Mouse (Mus musculus) hindbrain, embryonic 11.5 days (tissue): ENCODE data around the gene Fga. TPM values are rescaled to one million over a fixed set of nuclear protein-coding genes. Genes with fewer than 3 reads are reported as not detected.

Source experiments
- ATAC-seq: fragments of 200-750 bp; cut with Nextera tagmentation; 2 replicates; pipeline ENCODE4 v1.8.0; 2017; ENCODE audit warnings: mild to moderate bottlenecking, moderate TSS enrichment, moderate library complexity; ENCODE audit not compliant: low FRiP score
- DNase-seq: peaks from one replicate; pipeline ENCODE4 v3.0.0-alpha.2; 2015; ENCODE audit warnings: low spot score
- H3K27ac ChIP-seq: fragments of 300-500 bp; sonication (generic); 2 replicates; pipeline ENCODE4 v1.5.1; 2014; ENCODE audit warnings: mild to moderate bottlenecking, low read depth, low read length
- H3K27me3 ChIP-seq: fragments of 300-500 bp; sonication (generic); 2 replicates; pipeline ENCODE4 v1.6.1; 2014; ENCODE audit warnings: mild to moderate bottlenecking, low read length, moderate library complexity, mixed read lengths; ENCODE audit not compliant: control insufficient read depth, insufficient read depth
- H3K36me3 ChIP-seq: fragments of 300-500 bp; sonication (generic); 2 replicates; pipeline ENCODE4 v1.6.1; 2014; ENCODE audit warnings: mild to moderate bottlenecking, low read length, moderate library complexity, mixed read lengths; ENCODE audit not compliant: control insufficient read depth, insufficient read depth
- H3K4me1 ChIP-seq: fragments of 300-500 bp; sonication (generic); replicated peaks from 2 replicates; pipeline ENCODE4 v1.6.1; 2014; ENCODE audit warnings: low read length, mixed read lengths; ENCODE audit not compliant: control insufficient read depth, insufficient read depth
- H3K4me2 ChIP-seq: fragments of 300-500 bp; sonication (generic); replicated peaks from 2 replicates; pipeline ENCODE4 v1.6.1; 2014; ENCODE audit warnings: mild to moderate bottlenecking, low read depth, low read length
- H3K4me3 ChIP-seq: fragments of 300-500 bp; sonication (generic); 2 replicates; pipeline ENCODE4 v1.5.1; 2014; ENCODE audit warnings: low read depth, low read length
- H3K9ac ChIP-seq: fragments of 300-500 bp; sonication (generic); 2 replicates; pipeline ENCODE4 v1.6.1; 2014; ENCODE audit warnings: low read depth, low read length
- H3K9me3 ChIP-seq: fragments of 300-500 bp; sonication (generic); 2 replicates; pipeline ENCODE4 v1.6.1; 2016; ENCODE audit warnings: low read length; ENCODE audit not compliant: control insufficient read depth
- WGBS: fragments of 180-500 bp; shearing (Covaris S2); extraction: QIAGEN DNeasy Blood & Tissue Kit; methylation state at CpG from one replicate; pipeline ENCODE4 v1.1.7; 2014; 5-methylcytosine and 5-hydroxymethylcytosine counted together
- polyA plus RNA-seq: library from polyadenylated mRNA; unstranded; fragments of >200 nt; fragmentation: Nextera tagmentation; extraction: Ambion mirVana; gene quantifications from 2 replicates; pipeline ENCODE4 v1.2.1, GENCODE M21; 2014

Gene Fga
- polyA plus RNA-seq, 1 experiment from 2014 or later = not detected

GRCm38 (mm10) chr3:82998772-82999463, 27.0 kb upstream of the Fga start:
- no peaks in the 10 kb centered on the region for H3K36me3 ChIP-seq
- H3K9me3 ChIP-seq = no peaks in the 10 kb centered on the region
- DNase-seq (peak; percentile 83), ATAC-seq (peak; percentile 82)
- no peak overlapping the region for H3K4me3 ChIP-seq
- no peak overlapping the region for H3K4me2 ChIP-seq
- no peak overlapping the region for H3K27ac ChIP-seq
- H3K4me1 ChIP-seq = peaks cover 6% of the 10 kb centered on the region; the same call in 1 of the 2 replicates
- peaks cover 2% of the 10 kb centered on the region; the same call in 1 of the 2 replicates for H3K27me3 ChIP-seq
- H3K9ac ChIP-seq = no peak overlapping the region
- WGBS = 31% methylated on average over 8 of the region's 8 CpGs

DNA sequence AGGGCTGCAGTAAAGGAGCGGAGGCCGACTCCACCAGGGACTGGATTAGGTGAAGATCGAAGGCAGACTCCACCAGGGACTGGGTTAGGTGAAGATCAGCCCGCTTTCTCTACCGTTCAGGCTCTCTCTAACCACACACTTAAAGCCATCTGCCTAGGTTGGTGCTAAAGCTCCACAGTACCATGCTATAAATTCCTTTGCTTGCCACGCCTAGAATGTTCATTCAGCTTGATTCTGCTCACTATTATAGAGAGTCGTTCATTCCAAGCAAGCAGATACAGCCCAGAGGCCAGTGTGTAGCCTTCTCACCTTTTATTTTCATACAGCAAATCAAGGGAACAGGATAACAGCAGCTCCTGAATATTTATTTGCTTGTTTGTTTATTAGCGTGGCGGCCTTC, 25.9 kb upstream of the Fga start:
- H3K36me3 ChIP-seq = no peaks in the 10 kb centered on the region
- no peak overlapping the region for H3K4me3 ChIP-seq
- no peak overlapping the region for H3K9ac ChIP-seq
- no peak overlapping the region for H3K4me2 ChIP-seq
- DNase-seq (no peak), ATAC-seq (no peak)
- 89% methylated on average over 9 of the region's 9 CpGs for WGBS
- no peaks in the 10 kb centered on the region for H3K9me3 ChIP-seq
- H3K4me1 ChIP-seq = peaks cover 6% of the 10 kb centered on the region; the same call in 1 of the 2 replicates
- peaks cover 2% of the 10 kb centered on the region; the same call in 1 of the 2 replicates for H3K27me3 ChIP-seq
- H3K27ac ChIP-seq = no peak overlapping the region

DNA sequence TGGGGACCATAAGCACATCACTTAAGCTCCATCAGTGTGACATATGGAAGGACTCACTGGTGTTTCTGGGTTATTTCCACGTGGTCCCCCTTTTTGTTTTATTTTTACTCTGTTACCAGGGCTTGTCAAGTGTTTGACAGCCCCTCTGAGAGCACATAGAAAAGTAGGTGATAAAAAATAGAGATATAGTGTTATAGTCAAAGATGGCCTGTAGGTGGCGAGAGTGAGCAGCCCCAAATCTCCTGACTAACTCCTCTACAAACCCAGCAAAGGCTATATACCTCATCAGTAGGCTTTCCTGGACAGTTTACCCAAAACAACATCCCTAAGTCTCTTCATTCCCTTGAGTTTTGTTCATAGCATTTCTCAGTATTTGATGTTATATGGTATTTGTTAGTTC, 23.7 kb upstream of the Fga start:
- Histone ChIP-seq H3K27me3 (peaks cover 1% of the 10 kb centered on the region; the same call in 1 of the 2 replicates), H3K36me3 (no peaks in the 10 kb centered on the region), H3K9me3 (no peaks in the 10 kb centered on the region), H3K9ac (no peak overlapping the region), H3K4me1 (no peaks in the 10 kb centered on the region), H3K4me2 (no peak overlapping the region), H3K4me3 (no peak overlapping the region), H3K27ac (no peak overlapping the region)
- ATAC-seq (no peak), DNase-seq (peak; percentile 75)
- whole genome bisulfite sequencing = 0% methylated on average over 2 of the region's 2 CpGs

DNA sequence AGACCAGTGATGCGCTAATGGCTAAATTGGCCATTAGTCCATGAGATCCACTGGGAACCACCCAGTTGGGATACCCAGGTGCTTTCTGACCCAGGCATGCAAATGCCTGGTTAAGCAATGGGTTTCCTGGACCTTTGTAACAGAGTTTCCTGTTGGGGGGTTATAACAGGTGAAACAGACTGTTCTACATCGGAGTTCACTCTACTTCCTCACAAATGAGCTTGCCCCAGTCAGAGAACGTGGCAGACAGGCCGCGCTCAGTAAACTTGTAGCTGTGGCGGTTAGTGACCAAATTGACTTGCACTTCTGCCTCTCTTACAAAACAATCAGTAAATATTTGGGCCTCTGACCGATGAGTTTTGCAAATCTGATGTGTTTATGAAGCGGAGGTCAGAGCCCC, 22.8 kb upstream of the Fga start:
- Histone ChIP-seq H3K36me3 (no peaks in the 10 kb centered on the region), H3K27me3 (no peaks in the 10 kb centered on the region), H3K27ac (no peak overlapping the region), H3K9ac (no peak overlapping the region), H3K4me3 (no peak overlapping the region), H3K9me3 (no peaks in the 10 kb centered on the region), H3K4me2 (no peak overlapping the region), H3K4me1 (no peaks in the 10 kb centered on the region)
- ATAC-seq (no peak), DNase-seq (no peak)
- WGBS = 94% methylated on average over 8 of the region's 8 CpGs

DNA sequence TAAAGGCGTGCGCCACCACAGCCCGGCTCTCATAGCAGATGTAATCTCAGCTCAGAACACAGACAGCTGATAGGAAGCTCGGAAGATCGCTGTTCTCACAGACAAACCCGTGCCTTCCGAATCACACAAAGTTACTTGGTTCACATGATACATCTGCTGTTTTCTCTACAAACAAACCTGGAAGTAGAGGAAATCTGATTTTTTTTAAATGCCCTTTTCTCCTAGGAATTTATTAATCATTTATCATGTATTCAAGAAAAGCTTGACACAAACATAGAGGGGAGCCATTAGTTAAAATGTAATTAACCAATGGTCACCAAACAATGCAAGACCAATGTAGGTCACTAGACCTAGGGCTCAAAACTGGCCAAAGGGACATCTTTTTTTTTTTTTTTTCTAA, 21.1 kb upstream of the Fga start:
- H3K4me1 ChIP-seq = no peaks in the 10 kb centered on the region
- H3K36me3 ChIP-seq = no peaks in the 10 kb centered on the region
- no peak overlapping the region for H3K4me3 ChIP-seq
- WGBS = 94% methylated on average over 7 of the region's 7 CpGs
- H3K4me2 ChIP-seq = no peak overlapping the region
- DNase-seq (no peak), ATAC-seq (no peak)
- no peak overlapping the region for H3K27ac ChIP-seq
- no peaks in the 10 kb centered on the region for H3K27me3 ChIP-seq
- H3K9ac ChIP-seq = no peak overlapping the region
- no peaks in the 10 kb centered on the region for H3K9me3 ChIP-seq

- 56% methylated on average over 7 of the region's 7 CpGs for WGBS
- H3K36me3 ChIP-seq = no peaks in the 10 kb centered on the region
- DNase-seq (no peak), ATAC-seq (no peak)
- no peak within 1 kb of the TSS for H3K4me3 ChIP-seq
- H3K4me1 ChIP-seq = no peaks in the 10 kb centered on the region
- H3K27ac ChIP-seq = no peak within 1 kb of the TSS
- no peaks in the 10 kb centered on the region for H3K9me3 ChIP-seq
- no peak within 1 kb of the TSS for H3K9ac ChIP-seq
- no peaks in the 10 kb centered on the region for H3K27me3 ChIP-seq
- H3K4me2 ChIP-seq = no peak within 1 kb of the TSS
These were observed 18.3 kb upstream of the Fga start, which contains the start of gene Fgg for GRCm38 (mm10) chr3:83007557-83007956. Fgg (plus strand) TSS chr3:83007724.

DNA sequence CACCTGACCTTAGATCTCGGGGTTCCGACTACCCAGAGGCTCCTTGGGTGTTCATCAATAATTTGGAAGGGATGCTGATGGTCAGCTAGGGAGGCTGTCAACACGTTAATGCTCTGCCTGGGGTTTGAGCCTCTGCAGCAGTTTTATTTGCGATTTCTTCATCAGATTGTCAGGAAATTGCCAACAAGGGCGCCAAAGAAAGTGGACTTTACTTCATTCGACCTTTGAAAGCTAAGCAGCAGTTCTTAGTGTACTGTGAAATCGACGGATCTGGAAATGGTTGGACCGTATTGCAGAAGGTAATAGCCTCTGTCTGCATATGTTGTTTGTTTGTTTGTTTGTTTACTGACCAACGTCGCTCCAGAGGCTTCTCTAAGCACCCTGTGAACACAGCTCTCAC, 15.6 kb upstream of the Fga start:
- Histone ChIP-seq H3K27me3 (no peaks in the 10 kb centered on the region), H3K27ac (no peak overlapping the region), H3K9me3 (no peaks in the 10 kb centered on the region), H3K4me3 (no peak overlapping the region), H3K9ac (no peak overlapping the region), H3K4me1 (no peaks in the 10 kb centered on the region), H3K4me2 (no peak overlapping the region), H3K36me3 (no peaks in the 10 kb centered on the region)
- WGBS = 81% methylated on average over 11 of the region's 11 CpGs
- no peak for ATAC-seq
- DNase-seq = no peak

GRCm38 (mm10) chr3:83011136-83011535, 14.7 kb upstream of the Fga start:
- WGBS = 92% methylated on average over 4 of the region's 4 CpGs

GRCm38 (mm10) chr3:83011565-83011964, 14.3 kb upstream of the Fga start:
- whole genome bisulfite sequencing = 79% methylated on average over 4 of the region's 4 CpGs
- DNase-seq (no peak), ATAC-seq (no peak)
- Histone ChIP-seq H3K9me3 (no peaks in the 10 kb centered on the region), H3K27ac (no peak overlapping the region), H3K4me1 (no peaks in the 10 kb centered on the region), H3K27me3 (no peaks in the 10 kb centered on the region), H3K36me3 (no peaks in the 10 kb centered on the region), H3K4me3 (no peak overlapping the region), H3K4me2 (no peak overlapping the region), H3K9ac (no peak overlapping the region)

More at GRCm38 (mm10) chr3:83011136-83011535, 14.7 kb upstream of the Fga start:
- no peak for DNase-seq
- H3K36me3 ChIP-seq = no peaks in the 10 kb centered on the region
- H3K9ac ChIP-seq = no peak overlapping the region
- H3K4me1 ChIP-seq = no peaks in the 10 kb centered on the region
- no peak overlapping the region for H3K4me3 ChIP-seq
- H3K27ac ChIP-seq = no peak overlapping the region
- H3K4me2 ChIP-seq = no peak overlapping the region
- H3K9me3 ChIP-seq = no peaks in the 10 kb centered on the region
- no peak for ATAC-seq
- no peaks in the 10 kb centered on the region for H3K27me3 ChIP-seq
